Mouse (Mus musculus) large intestine, adult 2 months (tissue): ENCODE measurements around the gene Abcg5. TPM values are rescaled to one million over a fixed set of nuclear protein-coding genes. Genes with fewer than 3 reads are reported as not detected.

Experiments
- DNase-seq: peaks from one replicate; pipeline ENCODE4 v3.0.0-alpha.2; 2012; ENCODE audit warnings: low read depth, low spot score
- WGBS: fragments of 180-500 bp; shearing (Covaris S2); methylation state at CpG from one replicate; pipeline ENCODE4 v1.1.7; 2018; 5-methylcytosine and 5-hydroxymethylcytosine counted together
- polyA plus RNA-seq: library from polyadenylated mRNA; depleted of rRNA; stranded (reverse); fragments of >200 nt; gene quantifications from 2 replicates; pipeline ENCODE4 v1.2.3, GENCODE M21; 2012

Abcg5 gene
- polyA plus RNA-seq, 1 experiment = 112 TPM

DNA sequence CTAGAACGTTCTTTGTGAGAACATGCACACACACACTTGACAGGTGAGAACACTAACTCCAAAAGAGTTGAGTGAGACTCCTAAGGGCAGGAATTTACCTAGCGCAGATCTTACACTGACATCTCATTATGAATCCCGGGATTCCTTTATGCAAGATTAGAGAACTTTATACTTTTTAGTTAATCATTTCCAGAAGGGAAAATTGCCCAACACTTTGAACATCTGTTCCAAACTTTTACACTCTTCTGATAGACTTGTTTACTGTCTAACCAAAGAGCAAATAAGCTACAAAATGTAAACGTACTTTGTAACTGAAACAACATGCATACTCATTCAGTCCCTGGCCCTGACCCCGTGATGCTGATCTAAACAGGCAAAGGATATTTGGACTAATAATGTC is 6.5 kb upstream of the Abcg5 start:
- WGBS = 27% methylated on average over 5 of the region's 5 CpGs
- no peak for DNase-seq

DNA sequence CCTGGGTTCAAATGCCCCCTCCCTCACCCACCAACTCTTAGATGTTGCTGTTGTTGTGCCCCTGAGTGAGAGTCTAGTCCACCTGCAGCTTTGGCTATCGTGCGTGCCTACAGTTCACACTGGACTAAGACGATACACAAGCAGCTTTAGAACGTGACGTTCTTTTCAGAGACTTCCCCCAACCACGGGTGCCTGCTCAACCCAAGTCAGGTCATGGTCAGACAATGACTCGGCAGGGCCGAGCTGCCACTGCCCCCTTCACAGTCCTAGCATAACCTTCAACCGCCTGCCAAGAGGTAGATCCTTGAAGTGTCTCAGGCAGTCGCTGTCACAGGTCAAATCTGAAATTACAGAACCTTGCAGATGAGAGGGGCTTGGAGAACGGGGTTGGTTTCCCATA is 6.0 kb upstream of the Abcg5 start:
- no peak for DNase-seq
- WGBS = 73% methylated on average over 11 of the region's 11 CpGs

DNA sequence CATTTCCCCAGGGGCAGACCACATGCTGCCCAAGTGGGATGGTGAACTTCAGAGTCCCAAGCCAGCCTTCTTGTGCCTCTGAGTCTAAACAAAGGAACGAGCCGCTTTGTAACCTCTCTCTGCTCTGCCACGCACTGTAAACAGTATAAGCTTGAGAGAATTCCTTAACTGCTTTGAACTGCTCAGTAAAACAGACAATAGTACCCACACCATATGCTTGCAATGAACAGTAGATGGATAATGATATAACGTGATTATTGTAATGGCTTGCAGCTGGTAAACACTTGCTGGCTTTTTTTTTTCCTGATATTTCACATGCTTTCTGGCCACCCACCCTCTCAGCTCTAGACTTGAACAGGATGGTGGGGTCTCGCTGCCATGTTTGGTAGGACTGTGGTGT is 5.2 kb upstream of the Abcg5 start:
- WGBS = 60% methylated on average over 5 of the region's 5 CpGs
- no peak for DNase-seq

DNA sequence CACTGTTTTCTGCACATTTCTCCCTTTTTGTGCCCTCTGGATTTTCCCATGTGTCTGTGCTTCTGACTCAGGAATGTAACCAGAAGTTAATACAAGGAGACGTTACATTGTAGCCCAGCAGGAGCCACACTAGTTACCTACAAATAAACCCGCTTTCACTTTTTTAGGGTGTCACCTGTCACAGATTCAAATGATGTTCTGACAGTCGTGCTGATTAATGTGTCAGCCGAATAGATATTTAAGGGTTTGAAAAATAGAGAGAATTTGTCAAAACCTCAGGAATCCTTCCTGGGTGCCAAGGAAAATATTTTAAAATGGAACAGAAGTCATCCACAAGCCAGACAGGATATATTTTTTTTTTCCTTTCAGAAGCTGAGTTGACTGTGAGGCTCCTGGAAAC is 2.5 kb upstream of the Abcg5 start:
- 84% methylated on average over 4 of the region's 4 CpGs for WGBS
- DNase-seq = no peak

- no peak for DNase-seq
- WGBS = 65% methylated on average over 6 of the region's 6 CpGs
Observed at GRCm38 (mm10) chr17:84684284-84684683, 1.5 kb upstream of the Abcg5 start.

DNA sequence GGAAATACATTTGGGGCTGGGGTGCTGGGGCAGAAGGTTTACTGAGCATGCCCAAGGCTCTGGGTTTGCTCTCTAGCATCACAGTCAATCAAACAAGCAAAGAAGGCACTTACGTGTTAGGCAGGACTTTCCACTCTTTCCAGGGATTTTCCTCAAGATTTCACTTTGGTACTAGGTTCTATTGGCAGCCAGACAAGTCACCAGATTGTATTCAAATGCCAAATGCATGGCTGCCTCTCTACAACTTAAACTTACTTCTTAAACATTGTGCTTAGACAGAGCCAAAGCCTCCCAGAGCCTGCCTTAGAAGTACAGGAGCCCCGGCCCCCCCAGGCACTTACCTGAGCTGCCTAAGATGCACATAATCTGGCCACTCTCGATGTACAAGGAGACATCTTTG is 1.1 kb downstream of the Abcg5 start:
- DNase-seq = no peak
- 84% methylated on average over 3 of the region's 3 CpGs for WGBS

GRCm38 (mm10) chr17:84677595-84677994 is 5.2 kb downstream of the Abcg5 start:
- DNase-seq = no peak
- WGBS = 65% methylated on average over 11 of the region's 11 CpGs

GRCm38 (mm10) chr17:84675951-84676366 is 6.9 kb downstream of the Abcg5 start, which contains the start of gene Abcg8:
Gene Abcg8, plus strand, starts transcription at chr17:84676302.
- DNase-seq = no peak
- 8% methylated on average over 24 of the region's 24 CpGs for WGBS

GRCm38 (mm10) chr17:84675204-84675603 is 7.6 kb downstream of the Abcg5 start:
- no peak for DNase-seq
- WGBS = 63% methylated on average over 4 of the region's 4 CpGs

DNA sequence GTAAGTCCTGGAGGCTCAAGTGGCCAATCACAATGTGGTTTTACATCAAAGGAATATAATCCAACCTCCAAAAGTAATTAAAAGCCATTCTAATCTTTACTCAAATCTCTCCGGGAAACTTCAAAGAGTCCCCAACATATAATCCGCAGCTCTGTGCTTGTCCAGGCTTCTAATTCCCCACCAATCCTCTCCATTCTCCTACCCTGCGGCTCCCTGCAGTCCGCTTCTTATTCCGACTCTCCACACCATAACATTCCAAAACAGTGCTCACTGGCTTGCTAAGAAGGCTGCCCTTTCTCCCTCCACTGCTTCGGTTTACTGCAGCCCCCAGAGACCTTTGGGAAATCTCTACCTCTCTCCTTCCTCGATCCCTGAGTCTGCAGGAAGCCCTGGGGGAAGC is 8.8 kb downstream of the Abcg5 start:
- 75% methylated on average over 7 of the region's 7 CpGs for WGBS
- DNase-seq = no peak

- WGBS = 30% methylated on average over 16 of the region's 16 CpGs
- peak; percentile 86 for DNase-seq
Observed at GRCm38 (mm10) chr17:84672376-84673369, 10.1 kb downstream of the Abcg5 start.

- no peak for DNase-seq
- 79% methylated on average over 3 of the region's 3 CpGs for WGBS
Observed at GRCm38 (mm10) chr17:84667848-84668247, 15.0 kb downstream of the Abcg5 start.

- DNase-seq = peak; percentile 69
- WGBS = 13% methylated on average over 9 of the region's 9 CpGs
Observed at GRCm38 (mm10) chr17:84665691-84666090, 17.1 kb downstream of the Abcg5 start.

DNA sequence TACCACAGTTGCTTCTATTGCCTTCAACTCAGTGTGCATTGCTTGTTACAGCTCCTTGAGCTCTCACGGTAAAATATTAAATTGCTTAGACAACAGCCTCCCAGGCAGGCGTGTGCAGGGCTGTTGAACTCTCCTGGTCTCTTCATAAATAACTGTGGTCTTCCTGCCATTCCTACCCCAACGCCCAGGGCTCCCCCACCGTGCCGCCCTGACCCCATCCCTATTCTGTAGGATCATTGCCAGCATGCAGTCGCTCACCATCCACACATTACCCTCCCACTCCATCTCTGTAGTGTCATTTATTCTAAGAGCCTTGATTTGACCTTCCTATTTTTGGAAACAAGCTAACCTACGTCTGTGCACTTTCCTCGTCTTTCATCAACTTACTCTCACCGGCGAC is 17.8 kb downstream of the Abcg5 start:
- WGBS = 49% methylated on average over 10 of the region's 10 CpGs
- no peak for DNase-seq

GRCm38 (mm10) chr17:84658951-84659350 is 23.9 kb downstream of the Abcg5 start:
- WGBS = 32% methylated on average over 8 of the region's 8 CpGs
- DNase-seq = no peak

- 60% methylated on average over 5 of the region's 5 CpGs for WGBS
- no peak for DNase-seq
Observed at GRCm38 (mm10) chr17:84658195-84658594, 24.6 kb downstream of the Abcg5 start.

- no peak for DNase-seq
- 72% methylated on average over 7 of the region's 7 CpGs for WGBS
Observed at GRCm38 (mm10) chr17:84657782-84658181, 25.0 kb downstream of the Abcg5 start.

- no peak for DNase-seq
- 72% methylated on average over 3 of the region's 3 CpGs for WGBS
Observed at GRCm38 (mm10) chr17:84657422-84657732, 25.4 kb downstream of the Abcg5 start.

GRCm38 (mm10) chr17:84656653-84657421 is 26.0 kb downstream of the Abcg5 start:
- no peak for DNase-seq
- 70% methylated on average over 19 of the region's 19 CpGs for WGBS

GRCm38 (mm10) chr17:84656205-84656604 is 26.6 kb downstream of the Abcg5 start:
- WGBS = 54% methylated on average over 5 of the region's 5 CpGs
- DNase-seq = no peak

GRCm38 (mm10) chr17:84653544-84653943 is 29.3 kb downstream of the Abcg5 start:
- DNase-seq = no peak
- 75% methylated on average over 9 of the region's 9 CpGs for WGBS
